Mouse (Mus musculus) MEL (cell line): ENCODE results near the gene Slc25a17. TPM values are rescaled to one million over a fixed set of nuclear protein-coding genes. Genes with fewer than 3 reads are reported as not detected.
A peak's percentile ranks its signal among the peaks of the same experiment; 100 is the strongest.

ENCODE experiments used
- DNase-seq: peaks from one replicate; pipeline ENCODE4 v3.0.0; 2011; ENCODE audit warnings: low read depth, low spot score
- H3K27ac ChIP-seq: 2 replicates; pipeline ENCODE4 v1.5.1; 2012; ENCODE audit warnings: low read depth, mild to moderate bottlenecking, control low read depth, low read length, moderate library complexity; ENCODE audit not compliant: control insufficient read depth
- H3K27me3 ChIP-seq, 2 experiments: fragments of 150-350 bp in 1 of 2; sonication (generic) in 1 of 2; 2 replicates each; pipeline ENCODE4 v1.6.1; 2012; ENCODE audit warnings: low read length in 2 of 2, mild to moderate bottlenecking in 2 of 2, improper control_type of control experiment in 1 of 2, moderate library complexity in 1 of 2; ENCODE audit not compliant: insufficient read depth in 2 of 2, control insufficient read depth in 1 of 2
- H3K36me3 ChIP-seq, 2 experiments: 2 replicates each; pipeline ENCODE4 v1.6.1; 2012 to 2014; ENCODE audit warnings: low read length in 2 of 2, improper control_type of control experiment in 1 of 2, inconsistent platforms in 1 of 2, mild to moderate bottlenecking in 1 of 2; ENCODE audit not compliant: insufficient read depth in 2 of 2, control insufficient read depth in 1 of 2
- H3K4me1 ChIP-seq, 2 experiments: fragments of 150-350 bp in 1 of 2; sonication (generic) in 1 of 2; 2 replicates each; pipeline ENCODE4 v1.6.1; 2012; ENCODE audit warnings: low read length in 2 of 2, improper control_type of control experiment in 1 of 2, mild to moderate bottlenecking in 1 of 2; ENCODE audit not compliant: insufficient read depth in 2 of 2, control insufficient read depth in 1 of 2
- H3K4me3 ChIP-seq, 2 experiments: fragments of 150-350 bp in 1 of 2; sonication (generic) in 1 of 2; 2 replicates each; pipeline ENCODE4 v1.5.1; 2012; ENCODE audit warnings: low read depth in 2 of 2, low read length in 2 of 2, mild to moderate bottlenecking in 2 of 2, moderate library complexity in 2 of 2, control low read depth in 1 of 2, improper control_type of control experiment in 1 of 2; ENCODE audit not compliant: control insufficient read depth in 1 of 2, insufficient read depth in 1 of 2
- H3K79me2 ChIP-seq: 2 replicates; pipeline ENCODE4 v1.6.1; 2012; ENCODE audit warnings: mild to moderate bottlenecking, low read length, moderate library complexity; ENCODE audit not compliant: control insufficient read depth, poor library complexity, insufficient read depth
- H3K9ac ChIP-seq: 2 replicates; pipeline ENCODE4 v1.6.1; 2012; ENCODE audit warnings: low read depth, mild to moderate bottlenecking, control low read depth, low read length, moderate library complexity; ENCODE audit not compliant: control insufficient read depth, poor library complexity, severe bottlenecking
- H3K9me3 ChIP-seq: fragments of 150-350 bp; sonication (generic); replicated peaks from 2 replicates; pipeline ENCODE4 v1.6.1; 2012; ENCODE audit warnings: mild to moderate bottlenecking, low read length, improper control_type of control experiment, moderate library complexity; ENCODE audit not compliant: insufficient read depth
- BHLHE40 ChIP-seq: IDR thresholded peaks from 2 replicates; pipeline ENCODE4 v1.6.1; 2012; ENCODE audit warnings: low read depth, mild to moderate bottlenecking, inconsistent platforms, low read length, improper control_type of control experiment, borderline replicate concordance
- CHD1 ChIP-seq: IDR thresholded peaks from 2 replicates; pipeline ENCODE4 v1.6.1; 2012; ENCODE audit warnings: low read depth, mild to moderate bottlenecking, inconsistent platforms, low read length, improper control_type of control experiment
- CHD2 ChIP-seq: IDR thresholded peaks from 2 replicates; pipeline ENCODE4 v1.6.1; 2011; ENCODE audit warnings: low read length, improper control_type of control experiment
- CTCF ChIP-seq, 3 experiments: IDR thresholded peaks in 2 of 3; conservative IDR thresholded peaks in 1 of 3; 2 replicates each; pipeline ENCODE4 v1.5.1; 2011 to 2012; ENCODE audit warnings: low read length in 3 of 3, low read depth in 2 of 3, mild to moderate bottlenecking in 2 of 3, improper control_type of control experiment in 1 of 3, inconsistent platforms in 1 of 3, mixed read lengths in 1 of 3, moderate library complexity in 1 of 3; ENCODE audit not compliant: control insufficient read depth in 1 of 3, insufficient read depth in 1 of 3, poor library complexity in 1 of 3, severe bottlenecking in 1 of 3
- E2F4 ChIP-seq: IDR thresholded peaks from 2 replicates; pipeline ENCODE4 v1.6.1; 2011; ENCODE audit warnings: low read depth, low read length, improper control_type of control experiment, borderline replicate concordance
- ELF1 ChIP-seq: IDR thresholded peaks from 2 replicates; pipeline ENCODE4 v1.6.1; 2014; ENCODE audit warnings: low read depth, mild to moderate bottlenecking, inconsistent platforms, low read length, improper control_type of control experiment, moderate library complexity
- EP300 ChIP-seq, 2 experiments: IDR thresholded peaks; 2 replicates each; pipeline ENCODE4 v1.6.1; 2011; ENCODE audit warnings: improper control_type of control experiment in 2 of 2, low read length in 2 of 2, low read depth in 1 of 2, mild to moderate bottlenecking in 1 of 2
- ETS1 ChIP-seq: IDR thresholded peaks from 2 replicates; pipeline ENCODE4 v1.6.1; 2012; ENCODE audit warnings: low read depth, mild to moderate bottlenecking, inconsistent platforms, low read length, improper control_type of control experiment, moderate library complexity
- GABPA ChIP-seq: IDR thresholded peaks from 2 replicates; pipeline ENCODE4 v1.6.1; 2012; ENCODE audit warnings: low read depth, mild to moderate bottlenecking, inconsistent platforms, low read length, improper control_type of control experiment, moderate library complexity
- GATA1 ChIP-seq: IDR thresholded peaks from 2 replicates; pipeline ENCODE4 v1.6.1; 2011; ENCODE audit warnings: low read depth, low read length, improper control_type of control experiment
- HCFC1 ChIP-seq: IDR thresholded peaks from 2 replicates; pipeline ENCODE4 v1.6.1; 2012; ENCODE audit warnings: low read depth, mild to moderate bottlenecking, inconsistent platforms, low read length, improper control_type of control experiment, moderate library complexity
- KAT2A ChIP-seq: conservative IDR thresholded peaks from 2 replicates; pipeline ENCODE4 v1.6.1; 2012; ENCODE audit warnings: low read depth, low read length, improper control_type of control experiment, inconsistent platforms
- MAFK ChIP-seq: IDR thresholded peaks from 2 replicates; pipeline ENCODE4 v1.6.1; 2011; ENCODE audit warnings: low read depth, mild to moderate bottlenecking, low read length, improper control_type of control experiment, borderline replicate concordance
- MAX ChIP-seq: IDR thresholded peaks from 2 replicates; pipeline ENCODE4 v1.6.1; 2011; ENCODE audit warnings: low read length, improper control_type of control experiment
- MAZ ChIP-seq: IDR thresholded peaks from 2 replicates; pipeline ENCODE4 v1.6.1; 2012; ENCODE audit warnings: low read depth, mild to moderate bottlenecking, inconsistent platforms, low read length, improper control_type of control experiment
- MEF2A ChIP-seq: IDR thresholded peaks from 2 replicates; pipeline ENCODE4 v1.6.1; 2014; ENCODE audit warnings: low read depth, mild to moderate bottlenecking, inconsistent platforms, low read length, improper control_type of control experiment; ENCODE audit not compliant: poor library complexity, insufficient replicate concordance, severe bottlenecking; ENCODE audit errors: extremely low read depth
- MXI1 ChIP-seq: IDR thresholded peaks from 2 replicates; pipeline ENCODE4 v1.6.1; 2011; ENCODE audit warnings: mild to moderate bottlenecking, low read depth, low read length, improper control_type of control experiment
- MYB ChIP-seq: IDR thresholded peaks from 2 replicates; pipeline ENCODE4 v1.6.1; 2011; ENCODE audit warnings: mild to moderate bottlenecking, low read depth, low read length, improper control_type of control experiment
- MYC ChIP-seq: IDR thresholded peaks from 2 replicates; pipeline ENCODE4 v1.6.1; 2011; ENCODE audit warnings: low read depth, mild to moderate bottlenecking, low read length, improper control_type of control experiment, moderate library complexity
- NELFE ChIP-seq: IDR thresholded peaks from 2 replicates; pipeline ENCODE4 v1.6.1; 2011; ENCODE audit warnings: low read depth, low read length, improper control_type of control experiment
- NRF1 ChIP-seq: IDR thresholded peaks from 2 replicates; pipeline ENCODE4 v1.6.1; 2014; ENCODE audit warnings: low read depth, mild to moderate bottlenecking, inconsistent platforms, low read length, improper control_type of control experiment, moderate library complexity; ENCODE audit not compliant: poor library complexity, insufficient read depth, severe bottlenecking
- POLR2A ChIP-seq, 2 experiments: IDR thresholded peaks; 2 replicates each; pipeline ENCODE4 v1.6.1; 2011 to 2012; ENCODE audit warnings: low read length in 2 of 2, mild to moderate bottlenecking in 2 of 2, control low read depth in 1 of 2, improper control_type of control experiment in 1 of 2, low read depth in 1 of 2, moderate library complexity in 1 of 2; ENCODE audit not compliant: control insufficient read depth in 1 of 2, insufficient read depth in 1 of 2, poor library complexity in 1 of 2
- POLR2AphosphoS2 ChIP-seq: IDR thresholded peaks from 2 replicates; pipeline ENCODE4 v1.6.1; 2011; ENCODE audit warnings: low read length, improper control_type of control experiment
- POLR2AphosphoS5 ChIP-seq: IDR thresholded peaks from 2 replicates; pipeline ENCODE4 v1.6.1; 2012; ENCODE audit warnings: low read depth, borderline replicate concordance, mild to moderate bottlenecking, inconsistent platforms, low read length, moderate library complexity, mixed read lengths
- RAD21 ChIP-seq: IDR thresholded peaks from 2 replicates; pipeline ENCODE4 v1.6.1; 2011; ENCODE audit warnings: mild to moderate bottlenecking, low read depth, low read length, improper control_type of control experiment
- RCOR1 ChIP-seq: IDR thresholded peaks from 2 replicates; pipeline ENCODE4 v1.6.1; 2012; ENCODE audit warnings: low read depth, mild to moderate bottlenecking, inconsistent platforms, low read length, improper control_type of control experiment
- SIN3A ChIP-seq: IDR thresholded peaks from 2 replicates; pipeline ENCODE4 v1.6.1; 2012; ENCODE audit warnings: low read length, improper control_type of control experiment, inconsistent platforms
- SMC3 ChIP-seq: IDR thresholded peaks from 2 replicates; pipeline ENCODE4 v1.6.1; 2011; ENCODE audit warnings: low read depth, low read length, improper control_type of control experiment
- TAL1 ChIP-seq: IDR thresholded peaks from 2 replicates; pipeline ENCODE4 v1.6.1; 2012; ENCODE audit warnings: mild to moderate bottlenecking, inconsistent platforms, low read length, moderate library complexity, mixed read lengths
- TBP ChIP-seq: IDR thresholded peaks from 2 replicates; pipeline ENCODE4 v1.8.0; 2011; ENCODE audit warnings: low read depth, low read length, improper control_type of control experiment
- USF1 ChIP-seq: IDR thresholded peaks from 2 replicates; pipeline ENCODE4 v1.6.1; 2014; ENCODE audit warnings: low read depth, mild to moderate bottlenecking, inconsistent platforms, low read length, improper control_type of control experiment, moderate library complexity
- USF2 ChIP-seq, 2 experiments: IDR thresholded peaks; 2 replicates each; pipeline ENCODE4 v1.6.1; 2011 to 2012; ENCODE audit warnings: improper control_type of control experiment in 2 of 2, low read length in 2 of 2, borderline replicate concordance in 1 of 2, inconsistent platforms in 1 of 2, low read depth in 1 of 2, mild to moderate bottlenecking in 1 of 2; ENCODE audit not compliant: insufficient read depth in 1 of 2
- ZC3H11A ChIP-seq: IDR thresholded peaks from 2 replicates; pipeline ENCODE4 v1.6.1; 2012; ENCODE audit warnings: low read depth, mild to moderate bottlenecking, inconsistent platforms, low read length, improper control_type of control experiment
- ZKSCAN1 ChIP-seq: IDR thresholded peaks from 2 replicates; pipeline ENCODE4 v1.6.1; 2012; ENCODE audit warnings: low read depth, mild to moderate bottlenecking, inconsistent platforms, low read length, improper control_type of control experiment, moderate library complexity
- ZMIZ1 ChIP-seq: IDR thresholded peaks from 2 replicates; pipeline ENCODE4 v1.6.1; 2012; ENCODE audit warnings: low read depth, mild to moderate bottlenecking, inconsistent platforms, low read length, improper control_type of control experiment, moderate library complexity
- ZNF384 ChIP-seq: IDR thresholded peaks from 2 replicates; pipeline ENCODE4 v1.6.1; 2012; ENCODE audit warnings: low read depth, mild to moderate bottlenecking, inconsistent platforms, low read length, improper control_type of control experiment
- polyA plus RNA-seq, 2 experiments: library from polyadenylated mRNA; stranded (reverse) in 1 of 2; unstranded in 1 of 2; fragments of >175 nt in 1 of 2; fragments of >200 nt in 1 of 2; gene quantifications; 2 replicates each; pipeline versions ENCODE4 v1.2.1 to v1.2.4; 2012; ENCODE audit warnings: low replicate concordance in 2 of 2, low read depth in 1 of 2; ENCODE audit not compliant: insufficient read length in 2 of 2, insufficient read depth in 1 of 2, missing spikeins in 1 of 2
- total RNA-seq: library from RNA; depleted of rRNA; stranded (reverse); fragments of 300-350 nt; gene quantifications from 2 replicates; pipeline ENCODE4 v1.2.3, GENCODE M21; 2012

Slc25a17 gene
- total and polyA plus RNA-seq, 3 experiments: 40.6 to 64.1 TPM; not detected in 1

GRCm38 (mm10) chr15:81399638-81400315 is 39.2 kb upstream of the Slc25a17 start, which contains the start of the genes St13 and Xpnpep3:
TSS of gene St13 (minus strand) at chr15:81400077.
TSS of gene Xpnpep3 (plus strand) at chr15:81400138.
- Histone ChIP-seq H3K27ac (peak within 1 kb of the TSS; percentile 96), H3K9me3 (no peaks in the 10 kb centered on the region), H3K4me3 (peak within 1 kb of the TSS; percentile 83 to 89), H3K27me3 (no peaks in the 10 kb centered on the region), H3K4me1 (peaks cover 2 to 9% of the 10 kb centered on the region in 2 experiments; a peak in 2 of 4 replicates), H3K79me2 (peaks cover 58% of the 10 kb centered on the region), H3K36me3 (peaks cover 0 to 40% of the 10 kb centered on the region in 2 experiments; a peak in 3 of 4 replicates), H3K9ac (peak within 1 kb of the TSS; percentile 91)
- peak; percentile 98 for DNase-seq
- no peak for TF ChIP-seq MEF2A
- no peak for TF ChIP-seq ZNF384
- TF ChIP-seq SMC3: no peak
- TF ChIP-seq RAD21: no peak
- TF ChIP-seq MYC: peak; percentile 83
- no peak for TF ChIP-seq POLR2AphosphoS5
- peak; percentile 94 for TF ChIP-seq USF1
- peak; percentile 73; the same call in 1 of the 2 replicates for TF ChIP-seq KAT2A
- TF ChIP-seq ELF1: peak; percentile 84
- peak; percentile 96 for TF ChIP-seq MAX
- TF ChIP-seq ZC3H11A: no peak
- peak; percentile 80 for TF ChIP-seq NELFE
- peak in 1 of 2 experiments; percentile 54; a peak in 1 of 4 replicates for TF ChIP-seq USF2 (IDR thresholded peaks at IDR 0.05; ENCODE audit: borderline replicate concordance in 1 of 2, insufficient read depth in 1 of 2, low read depth in 1 of 2, low read length in 2 of 2)
- peak; percentile 77 to 81; a peak in 3 of 4 replicates for TF ChIP-seq POLR2A (IDR thresholded peaks at IDR 0.05; ENCODE audit: control insufficient read depth in 1 of 2, insufficient read depth in 1 of 2, low read depth in 1 of 2, low read length in 2 of 2, poor library complexity in 1 of 2)
- peak; percentile 83 for TF ChIP-seq MXI1
- peak; percentile 97 for TF ChIP-seq SIN3A
- peak; percentile 16; the same call in 1 of the 2 replicates for TF ChIP-seq ETS1
- TF ChIP-seq NRF1: no peak
- TF ChIP-seq CHD2: no peak
- no peak for TF ChIP-seq GABPA
- TF ChIP-seq CTCF (IDR thresholded peaks at IDR 0.05 in 2 of 3, conservative IDR thresholded peaks at IDR 0.05 in 1 of 3; ENCODE audit: control insufficient read depth in 1 of 3, insufficient read depth in 1 of 3, low read depth in 2 of 3, low read length in 3 of 3, poor library complexity in 1 of 3, severe bottlenecking in 1 of 3): no peak
- TF ChIP-seq HCFC1: peak; percentile 93
- no peak for TF ChIP-seq ZKSCAN1
- TF ChIP-seq E2F4: peak; percentile 93; the same call in 1 of the 2 replicates
- no peak for TF ChIP-seq RCOR1
- TF ChIP-seq ZMIZ1: peak; percentile 63
- TF ChIP-seq GATA1: no peak
- no peak for TF ChIP-seq TAL1
- TF ChIP-seq MAZ: peak; percentile 62; the same call in 1 of the 2 replicates
- TF ChIP-seq MYB: no peak
- TF ChIP-seq BHLHE40: no peak
- TF ChIP-seq MAFK: no peak
- TF ChIP-seq TBP: peak; percentile 51; the same call in 1 of the 2 replicates
- no peak for TF ChIP-seq CHD1
- TF ChIP-seq EP300 (IDR thresholded peaks at IDR 0.05; ENCODE audit: low read depth in 1 of 2, low read length in 2 of 2): no peak
- peak; percentile 68; the same call in 1 of the 2 replicates for TF ChIP-seq POLR2AphosphoS2
